Mouse (Mus musculus) left cerebral cortex, postnatal 36 days (tissue): Measurements from ENCODE around the gene Sv2a. TPM values are rescaled to one million over a fixed set of nuclear protein-coding genes. Genes with fewer than 3 reads are reported as not detected.

ENCODE experiments used
- DNase-seq, 2 experiments: peaks; one replicate each; pipeline ENCODE4 v3.0.0; 2021 to 2022; ENCODE audit warnings: low spot score in 2 of 2, mixed read lengths in 1 of 2
- intact Hi-C: fragments of 180-260 bp; cut with DNase I; formaldehyde crosslinking; loops from one replicate; pipeline ENCODE4 v1.15.1; 2025
- total RNA-seq, 2 experiments: library from RNA; stranded (reverse); gene quantifications; 2 replicates each; pipeline ENCODE4 v1.2.3; 2021

Sv2a gene
- total RNA-seq: 100 to 1,000 TPM; 399 to 446 TPM

DNA sequence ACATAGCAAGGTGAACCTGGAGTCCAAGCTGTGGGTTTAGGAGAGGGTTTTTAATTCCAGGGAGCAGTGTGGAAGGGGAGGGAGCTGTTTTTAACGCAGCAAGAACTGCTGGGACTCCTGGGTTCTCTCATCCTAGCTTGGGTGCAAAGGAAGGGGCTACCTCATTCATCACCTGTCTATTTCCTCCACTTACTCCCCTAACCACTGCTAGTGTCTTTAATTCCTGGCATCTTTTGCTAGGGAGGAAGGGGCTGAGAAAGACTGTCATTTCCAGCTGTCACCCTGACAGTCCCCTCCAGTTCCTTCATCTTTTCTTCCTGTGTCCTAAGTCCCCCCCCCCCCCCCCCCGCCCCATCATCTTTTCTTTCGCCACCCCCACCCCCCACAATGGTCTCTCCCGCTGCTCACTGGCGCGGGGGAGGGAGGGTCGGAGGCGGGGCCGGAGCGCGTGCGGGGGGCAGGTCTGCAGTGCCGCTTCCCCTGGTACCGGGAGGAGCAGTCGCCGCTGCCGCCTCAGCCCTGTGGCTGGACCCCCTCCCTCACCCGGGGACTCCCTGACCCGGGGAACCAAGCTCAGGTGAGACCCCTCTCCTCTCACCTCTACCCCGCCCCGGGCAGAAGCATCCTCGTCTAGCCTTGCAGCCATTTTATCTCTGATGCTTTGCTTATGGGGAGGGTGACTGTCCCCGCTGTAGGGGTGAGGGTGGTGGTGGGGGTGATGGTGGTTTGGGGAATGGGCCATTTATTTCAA lies at the start of gene Sv2a:
TSS of gene Sv2a (plus strand) at position 425 of the 751 bp plus-strand sequence.
- peak; percentile 73 to 86 for DNase-seq
- intact Hi-C loops: no loop called here

DNA sequence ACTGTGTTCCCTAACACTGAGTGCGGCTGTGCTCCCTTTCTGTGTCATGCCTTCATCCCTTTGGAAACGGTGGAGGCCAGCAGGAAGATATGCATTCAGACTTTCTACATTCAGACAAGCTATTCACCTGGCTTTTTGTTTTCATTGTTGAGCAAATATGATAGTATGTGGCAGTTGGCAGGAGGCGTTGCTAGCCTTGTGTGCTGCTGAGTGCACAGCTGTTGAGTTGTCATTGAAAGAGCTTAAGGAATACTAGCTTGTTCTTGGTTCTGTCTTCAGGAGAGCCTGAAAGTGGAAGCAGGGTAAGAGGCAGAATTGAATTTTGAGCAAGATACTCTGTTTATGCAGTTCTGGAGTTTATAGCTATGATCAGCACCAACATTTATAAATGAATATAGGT lies 48.5 kb upstream of the Sv2a start:
- DNase-seq: no peak

DNA sequence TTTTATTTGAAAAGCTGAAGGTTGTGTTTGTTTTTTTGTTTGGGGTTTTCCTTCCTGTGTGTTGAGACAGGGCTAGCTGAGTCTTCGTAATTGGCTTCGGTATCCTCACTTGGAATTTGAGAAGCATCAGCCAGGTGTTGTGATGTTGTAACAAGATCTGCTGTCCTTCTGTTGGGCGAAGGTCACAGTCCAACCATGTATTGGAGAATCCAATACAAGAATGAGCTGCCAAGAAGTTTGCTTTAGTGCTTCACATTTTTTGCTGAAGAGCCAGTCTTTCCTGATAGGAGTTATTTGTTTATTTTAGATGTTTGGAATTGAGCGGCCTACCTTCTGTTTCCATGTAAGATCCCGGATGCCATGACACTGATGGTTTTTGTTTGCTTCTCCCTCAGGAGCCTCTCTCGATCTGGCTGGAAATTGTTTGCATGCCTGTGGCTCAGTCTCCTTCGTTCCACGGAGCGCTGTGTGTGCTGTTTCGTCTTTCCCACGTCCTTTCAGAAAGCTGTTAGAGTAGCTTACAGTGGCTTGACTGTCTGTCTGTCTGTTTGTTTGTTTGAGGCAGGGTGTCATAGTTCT lies 47.5 kb upstream of the Sv2a start:
- no peak for DNase-seq
- intact Hi-C loops: no loop called here

More for the DNA sequence above, 48.5 kb upstream of the Sv2a start:
- intact Hi-C loops: no loop called here

DNA sequence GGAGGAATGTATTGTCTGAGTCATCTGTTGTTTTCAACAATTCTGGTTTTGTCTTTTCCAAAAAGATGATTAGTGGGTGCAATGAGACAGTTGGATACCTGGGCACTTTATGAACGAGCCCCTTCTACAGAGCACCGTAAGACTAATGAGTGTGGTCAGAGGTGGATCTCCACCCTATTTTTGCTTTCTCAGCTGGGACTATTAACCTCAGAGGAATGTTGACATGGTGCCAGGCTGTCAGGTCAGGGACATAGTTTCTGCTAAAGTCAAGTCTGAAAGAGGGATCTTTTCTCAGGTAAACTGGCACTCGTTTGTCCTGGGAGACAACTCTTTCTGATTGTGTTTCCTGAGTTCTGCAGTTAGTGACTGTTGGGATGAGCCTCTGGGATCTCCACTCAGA lies 45.9 kb upstream of the Sv2a start:
- intact Hi-C loops: no loop called here

DNA sequence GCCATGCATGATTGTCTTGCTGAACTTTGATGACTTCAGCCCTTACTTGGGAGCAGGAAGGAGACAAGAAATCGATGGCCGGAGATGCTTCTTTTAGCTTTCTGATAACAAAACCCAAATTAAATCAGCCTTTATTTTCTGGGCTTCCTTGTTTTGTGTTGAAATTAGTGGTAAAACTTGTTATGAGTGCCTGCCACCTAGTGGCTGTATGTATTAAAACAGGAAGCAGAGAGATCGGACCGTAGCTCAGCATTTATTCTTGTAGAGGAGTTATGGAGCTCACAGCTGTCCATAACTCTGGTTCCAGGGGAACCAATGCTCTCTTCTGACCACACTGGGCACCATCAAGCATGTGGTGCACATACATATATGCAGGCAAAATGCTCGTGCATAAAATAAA lies 33.0 kb upstream of the Sv2a start:
- intact Hi-C loops: loop anchor here (2.0 to 5.0 kb wide), 2 partner anchors 81 to 181 kb away; no protein-coding TSS in a partner anchor
- peak in 1 of 2 experiments; percentile 50 for DNase-seq

More for the DNA sequence above, 45.9 kb upstream of the Sv2a start:
- no peak for DNase-seq

DNA sequence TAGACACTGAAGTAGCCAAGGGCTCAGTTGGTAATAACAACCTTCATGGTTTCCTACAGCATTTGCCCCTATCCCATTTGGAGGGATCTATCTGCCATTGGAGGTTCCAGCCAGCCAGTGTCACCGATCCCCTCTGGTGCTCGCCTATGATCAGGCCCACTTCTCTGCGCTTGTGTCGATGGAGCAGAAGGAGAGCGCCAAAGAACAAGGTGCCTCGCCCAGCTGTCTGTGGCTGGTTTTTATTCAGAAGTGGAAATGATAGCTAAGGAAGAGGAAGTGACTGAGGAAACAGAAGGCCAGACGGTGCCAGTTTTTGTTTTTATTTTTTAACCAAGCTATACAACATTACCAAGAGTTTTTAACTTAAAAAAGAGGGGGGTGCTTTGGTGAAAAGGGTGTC lies 29.1 kb upstream of the Sv2a start:
- no peak for DNase-seq
- intact Hi-C loops: no loop called here

GRCm38 (mm10) chr3:96152611-96153010 lies 28.3 kb upstream of the Sv2a start:
- intact Hi-C loops: no loop called here
- peak in 1 of 2 experiments; percentile 40 for DNase-seq

DNA sequence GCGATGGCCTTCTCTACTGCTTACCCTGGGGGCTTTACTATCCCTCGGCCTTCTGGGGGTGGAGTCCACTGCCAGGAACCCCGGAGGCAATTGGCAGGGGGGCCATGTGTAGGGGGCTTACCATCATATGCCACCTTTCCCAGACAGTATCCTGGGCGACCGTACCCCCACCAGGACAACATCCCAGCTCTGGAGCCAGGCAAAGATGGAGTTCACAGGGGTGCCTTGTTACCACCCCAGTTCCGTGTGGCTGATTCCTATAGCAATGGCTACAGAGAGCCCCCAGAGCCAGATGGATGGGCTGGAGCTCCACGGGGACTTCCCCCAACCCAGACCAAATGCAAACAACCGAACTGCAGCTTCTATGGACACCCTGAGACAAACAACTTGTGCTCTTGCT lies 25.4 kb upstream of the Sv2a start:
- no peak for DNase-seq
- intact Hi-C loops: no loop called here

DNA sequence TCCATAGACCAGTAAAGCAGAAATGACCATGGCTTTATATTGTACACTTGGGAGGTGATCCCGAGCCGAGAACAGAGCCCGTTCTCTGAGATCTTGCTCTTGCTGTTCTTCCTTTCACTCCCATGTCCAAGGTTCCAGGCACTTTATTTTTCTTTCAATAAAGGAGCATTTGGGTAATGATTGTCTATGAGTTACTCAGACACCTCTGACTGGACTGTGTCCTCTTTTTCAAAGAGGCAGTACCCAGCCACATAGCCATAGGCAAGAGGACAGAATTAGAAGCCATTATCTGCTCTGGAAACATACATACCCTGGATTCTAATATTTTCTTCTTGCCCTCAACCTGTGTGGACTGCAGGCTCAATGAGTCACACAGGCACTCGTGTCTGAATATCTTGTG lies 21.1 kb upstream of the Sv2a start:
- intact Hi-C loops: no loop called here
- no peak for DNase-seq

DNA sequence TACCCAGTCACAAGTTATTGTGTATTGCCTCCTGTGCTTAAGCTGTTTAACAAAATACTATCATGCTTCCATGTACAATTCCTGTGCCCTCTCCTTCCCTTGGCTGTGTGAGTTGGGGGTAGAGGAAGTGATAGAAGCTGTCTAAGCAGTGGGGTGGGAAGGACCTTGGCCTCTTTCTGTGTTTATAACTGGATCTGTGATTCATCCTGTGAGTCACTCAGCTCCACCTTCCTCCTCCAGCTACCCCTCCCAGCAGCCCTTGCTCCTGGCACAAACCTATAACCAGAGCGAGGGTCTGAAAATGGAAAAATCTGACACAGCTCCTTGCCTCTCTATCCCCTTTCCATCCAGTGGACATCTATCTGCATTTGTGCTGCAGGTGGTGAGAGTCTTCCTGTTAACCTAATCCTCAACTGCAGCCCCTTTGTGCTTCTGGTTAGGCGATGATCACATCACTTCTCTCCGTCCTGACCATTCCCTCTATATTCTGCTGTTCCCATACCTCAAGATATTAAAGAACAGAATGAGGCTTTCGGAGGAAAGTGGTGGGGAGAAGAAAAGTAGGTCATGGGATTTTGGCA lies 20.6 kb upstream of the Sv2a start:
- intact Hi-C loops: no loop called here
- peak; percentile 57 to 61 for DNase-seq

GRCm38 (mm10) chr3:96160803-96161516 lies 20.0 kb upstream of the Sv2a start:
- intact Hi-C loops: no loop called here
- DNase-seq: peak; percentile 69

- intact Hi-C loops: no loop called here
- DNase-seq: no peak
Measured at GRCm38 (mm10) chr3:96161869-96162840, 18.8 kb upstream of the Sv2a start, which contains the start of gene Mtmr11. Gene Mtmr11 (plus strand): TSS chr3:96162004.

- DNase-seq: no peak
- intact Hi-C loops: no loop called here
Measured at GRCm38 (mm10) chr3:96163040-96163439, 17.9 kb upstream of the Sv2a start.

DNA sequence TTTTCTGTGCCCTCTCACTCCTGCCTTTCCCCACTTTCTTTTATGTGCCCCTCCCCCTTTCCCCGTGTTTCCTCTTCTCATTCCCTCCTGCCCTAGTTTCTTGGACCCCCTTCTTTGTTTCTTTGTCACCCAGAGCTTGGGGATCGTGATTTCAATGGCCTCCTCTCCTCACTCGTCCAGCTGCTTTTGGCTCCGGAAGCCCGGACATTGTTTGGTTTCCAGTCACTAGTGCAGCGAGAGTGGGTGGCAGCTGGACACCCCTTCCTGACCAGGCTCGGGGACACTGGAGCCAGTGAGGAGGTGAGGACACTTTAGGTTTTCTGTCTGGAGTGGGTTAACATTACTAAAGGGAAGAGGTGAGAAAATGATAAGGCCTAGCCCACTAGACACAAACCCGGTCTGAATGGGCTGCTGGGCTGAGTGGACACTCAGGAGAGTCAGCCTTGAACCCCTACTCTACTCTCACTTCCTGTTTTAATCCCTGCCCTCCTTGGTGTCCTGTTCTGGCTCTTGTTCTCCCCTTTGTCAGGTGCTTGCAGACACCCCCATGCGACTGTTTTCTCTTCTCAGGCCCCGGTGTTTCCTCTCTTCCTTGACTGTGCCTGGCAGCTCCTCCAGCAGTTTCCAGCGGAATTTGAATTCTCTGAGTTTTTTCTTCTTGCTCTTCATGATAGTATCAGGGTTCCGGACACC lies 12.3 kb upstream of the Sv2a start:
- intact Hi-C loops: no loop called here
- DNase-seq: no peak

GRCm38 (mm10) chr3:96170276-96170675 lies 10.7 kb upstream of the Sv2a start:
- intact Hi-C loops: no loop called here
- DNase-seq: no peak

- intact Hi-C loops: no loop called here
- no peak for DNase-seq
Measured at GRCm38 (mm10) chr3:96170976-96171545, 9.9 kb upstream of the Sv2a start.

DNA sequence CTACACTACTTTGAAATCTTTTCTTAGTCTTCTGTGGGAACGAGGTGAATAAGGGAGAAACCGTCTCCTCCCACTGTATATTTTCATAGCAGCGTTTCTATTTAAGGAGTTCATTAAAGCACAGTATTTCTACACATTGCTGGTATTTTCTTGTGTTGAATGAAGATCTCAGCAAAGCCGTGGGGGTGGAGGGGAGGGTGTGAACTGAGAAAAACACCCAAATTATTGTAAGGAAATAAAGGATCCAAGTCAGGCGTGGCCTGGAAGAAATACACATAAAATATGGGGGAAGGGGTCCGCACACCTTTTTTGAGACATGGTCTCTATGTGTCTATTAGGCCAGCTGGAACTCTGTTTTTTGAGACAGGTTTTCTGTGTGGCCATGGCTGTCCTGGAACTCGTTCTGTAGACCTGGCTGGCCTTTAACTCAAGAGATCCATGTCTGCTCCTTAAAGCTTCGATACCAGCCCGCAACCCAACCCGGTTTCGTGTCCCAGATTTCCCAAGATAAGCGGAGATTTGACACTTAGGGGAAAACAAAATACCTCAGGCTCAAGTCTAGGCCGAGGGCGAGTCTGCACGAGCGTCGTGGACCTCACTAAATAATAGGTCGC lies 9.3 kb upstream of the Sv2a start:
- no peak for DNase-seq
- intact Hi-C loops: no loop called here
